ENCODE assay signal across 13 mouse cellular contexts in genomic region chr9:120108953-120109352, GRCm38 (mm10). TPM values are rescaled to one million over a fixed set of nuclear protein-coding genes. Genes with fewer than 3 reads are reported as not detected.
DNase-seq lines count a peak whose midpoint lies in the region; ATAC-seq and TF ChIP-seq lines count a peak whose summit lies in the region.
"Not testable (repeated sequence)": the region's sequence is repeated elsewhere in the genome, so short reads cannot be mapped to it uniquely, and the experiment has no call there.
"Had no signal": no experiment of that assay in that cellular context is flagged by ENCODE, and none has a peak within 500 bp of the region (broad histone marks: within the 10 kb centered on the region; RNA-seq: fewer than 3 reads in every experiment).

No protein-coding gene starts in this region.

- not testable (repeated sequence) for H3K27ac ChIP-seq in heart, embryonic 10.5 days; intestine, embryonic 14.5 days (ENCODE audit: low read depth); liver, postnatal 0 days (ENCODE audit: low read depth)

- TF ChIP-seq CTCF in liver, postnatal 0 days (IDR thresholded peaks at IDR 0.05; ENCODE audit: low read depth): not testable (repeated sequence)

- H3K4me2 ChIP-seq in intestine, embryonic 14.5 days (ENCODE audit: low read length); liver, postnatal 0 days (ENCODE audit: low read depth, low read length): not testable (repeated sequence)

- not testable (repeated sequence) for H3K4me1 ChIP-seq in heart, embryonic 10.5 days; intestine, embryonic 14.5 days (replicated peaks; ENCODE audit: control insufficient read depth, insufficient read depth, low read length)
- H3K4me1 ChIP-seq in liver, postnatal 0 days (ENCODE audit: insufficient read depth): peaks cover 24% of the 10 kb centered on the region

- not testable (repeated sequence) for H3K36me3 ChIP-seq in heart, embryonic 10.5 days; intestine, embryonic 14.5 days (ENCODE audit: control insufficient read depth, insufficient read depth, low read length); liver, postnatal 0 days (replicated peaks; ENCODE audit: insufficient read depth, low read length)

- TF ChIP-seq EP300 in liver, postnatal 0 days (IDR thresholded peaks at IDR 0.05; ENCODE audit: low read depth): not testable (repeated sequence)

- H3K27me3 ChIP-seq in heart, embryonic 10.5 days (ENCODE audit: insufficient read depth, poor library complexity, severe bottlenecking); intestine, embryonic 14.5 days (replicated peaks; ENCODE audit: control insufficient read depth, insufficient read depth, low read length); liver, postnatal 0 days (ENCODE audit: insufficient read depth, low read length): not testable (repeated sequence)

- H3K9me3 ChIP-seq in heart, embryonic 10.5 days; intestine, embryonic 14.5 days (ENCODE audit: control insufficient read depth, low read length); liver, postnatal 0 days (ENCODE audit: low read length): not testable (repeated sequence)

- not testable (repeated sequence) for H3K4me3 ChIP-seq in heart, embryonic 10.5 days; intestine, embryonic 14.5 days (ENCODE audit: low read depth, low read length); liver, postnatal 0 days (ENCODE audit: low read depth, low read length)

- WGBS in heart, embryonic 10.5 days: 93% methylated on average over 12 of the region's 12 CpGs
- WGBS in intestine, embryonic 14.5 days: 94% methylated on average over 12 of the region's 12 CpGs
- WGBS in liver, postnatal 0 days (ENCODE audit: insufficient replicate concordance): 91% methylated on average over 12 of the region's 12 CpGs

- H3K9ac ChIP-seq in intestine, embryonic 14.5 days (ENCODE audit: low read length); liver, postnatal 0 days (replicated peaks): not testable (repeated sequence)

- peak; percentile 33 for DNase-seq in ES-CJ7 (ENCODE audit: low read depth, low spot score)
- peak; percentile 72 for DNase-seq in R1 (ENCODE audit: low read depth, low spot score)
- peak; percentile 58 for DNase-seq in heart, embryonic 10.5 days (ENCODE audit: low spot score)
- DNase-seq in intestine, embryonic 14.5 days (ENCODE audit: low spot score): peak; percentile 32
- peak; percentile 15 for DNase-seq in liver, postnatal 0 days

- ATAC-seq in intestine, embryonic 14.5 days (replicated peaks; ENCODE audit: low FRiP score, low TSS enrichment, low read depth); liver, postnatal 0 days: not testable (repeated sequence)

RNA-seq across cellular contexts. Expression of gene Slc25a38, which starts 1.2 kb away (rescaled TPM):
- 39.8 and 42.1 TPM in 2 replicates for polyA plus RNA-seq in heart, embryonic 10.5 days (2016; fragmentation: Nextera tagmentation; extraction: Ambion mirVana)
- 25.8 and 28.1 TPM in 2 replicates for polyA plus RNA-seq in intestine, embryonic 14.5 days (2014; fragmentation: Nextera tagmentation; extraction: Ambion mirVana)
- 44.8 and 48.9 TPM in 2 replicates for polyA plus RNA-seq in liver, postnatal 0 days (2015; fragmentation: Nextera tagmentation; extraction: Ambion mirVana)

RNA-seq across cellular contexts. Expression of gene Ccr8, which starts 17.0 kb away (rescaled TPM):
- not detected in 2 replicates for polyA plus RNA-seq in heart, embryonic 10.5 days (2016; fragmentation: Nextera tagmentation; extraction: Ambion mirVana)
- polyA plus RNA-seq in intestine, embryonic 14.5 days (2014; fragmentation: Nextera tagmentation; extraction: Ambion mirVana): 0.26 and 0.41 TPM in 2 replicates
- polyA plus RNA-seq in liver, postnatal 0 days (2015; fragmentation: Nextera tagmentation; extraction: Ambion mirVana): not detected in 2 replicates
- polyA plus RNA-seq: adrenal gland, adult 2 months; embryonic facial prominence, embryonic 10.5 days; forebrain, embryonic 11.5 days; forebrain, embryonic 13.5 days; forebrain, embryonic 15.5 days; forebrain, postnatal 0 days; G1E; Patski had no signal

RNA-seq across cellular contexts. Expression of gene Rpsa, which starts 18.5 kb away (rescaled TPM):
- 1,047 and 1,189 TPM in 2 replicates for polyA plus RNA-seq in heart, embryonic 10.5 days (2016; fragmentation: Nextera tagmentation; extraction: Ambion mirVana)
- 2,190 and 2,220 TPM in 2 replicates for polyA plus RNA-seq in intestine, embryonic 14.5 days (2014; fragmentation: Nextera tagmentation; extraction: Ambion mirVana)
- polyA plus RNA-seq in liver, postnatal 0 days (2015; fragmentation: Nextera tagmentation; extraction: Ambion mirVana): 681 and 692 TPM in 2 replicates

RNA-seq across cellular contexts. Expression of gene Cx3cr1, which starts 39.3 kb away (rescaled TPM):
- polyA plus RNA-seq in heart, embryonic 10.5 days (2016; fragmentation: Nextera tagmentation; extraction: Ambion mirVana): 1.1 and 4.1 TPM in 2 replicates
- 7.6 and 10.2 TPM in 2 replicates for polyA plus RNA-seq in intestine, embryonic 14.5 days (2014; fragmentation: Nextera tagmentation; extraction: Ambion mirVana)
- 1.8 and 2.2 TPM in 2 replicates for polyA plus RNA-seq in liver, postnatal 0 days (2015; fragmentation: Nextera tagmentation; extraction: Ambion mirVana)
- polyA plus RNA-seq: G1E, Patski had no signal

RNA-seq across cellular contexts. Expression of gene Mobp, which starts 40.6 kb away (rescaled TPM):
- not detected in 2 replicates for polyA plus RNA-seq in heart, embryonic 10.5 days (2016; fragmentation: Nextera tagmentation; extraction: Ambion mirVana)
- not detected in 2 replicates for polyA plus RNA-seq in intestine, embryonic 14.5 days (2014; fragmentation: Nextera tagmentation; extraction: Ambion mirVana)
- polyA plus RNA-seq in liver, postnatal 0 days (2015; fragmentation: Nextera tagmentation; extraction: Ambion mirVana): not detected in 2 replicates
- polyA plus RNA-seq: adrenal gland, adult 2 months; G1E; Patski had no signal

Comparison
In these comparisons a context has a peak if more than half of its experiments do, and no peak if none do; other contexts are left out.
1. DNase-seq: peak in every context shown above with its lines; median percentile 72 in R1; 58 in heart, embryonic 10.5 days; 33 in ES-CJ7; 32 in intestine, embryonic 14.5 days; 15 in liver, postnatal 0 days.